Mouse (Mus musculus): Measurements from ENCODE around the gene Bnip2.

Gene Bnip2

DNA sequence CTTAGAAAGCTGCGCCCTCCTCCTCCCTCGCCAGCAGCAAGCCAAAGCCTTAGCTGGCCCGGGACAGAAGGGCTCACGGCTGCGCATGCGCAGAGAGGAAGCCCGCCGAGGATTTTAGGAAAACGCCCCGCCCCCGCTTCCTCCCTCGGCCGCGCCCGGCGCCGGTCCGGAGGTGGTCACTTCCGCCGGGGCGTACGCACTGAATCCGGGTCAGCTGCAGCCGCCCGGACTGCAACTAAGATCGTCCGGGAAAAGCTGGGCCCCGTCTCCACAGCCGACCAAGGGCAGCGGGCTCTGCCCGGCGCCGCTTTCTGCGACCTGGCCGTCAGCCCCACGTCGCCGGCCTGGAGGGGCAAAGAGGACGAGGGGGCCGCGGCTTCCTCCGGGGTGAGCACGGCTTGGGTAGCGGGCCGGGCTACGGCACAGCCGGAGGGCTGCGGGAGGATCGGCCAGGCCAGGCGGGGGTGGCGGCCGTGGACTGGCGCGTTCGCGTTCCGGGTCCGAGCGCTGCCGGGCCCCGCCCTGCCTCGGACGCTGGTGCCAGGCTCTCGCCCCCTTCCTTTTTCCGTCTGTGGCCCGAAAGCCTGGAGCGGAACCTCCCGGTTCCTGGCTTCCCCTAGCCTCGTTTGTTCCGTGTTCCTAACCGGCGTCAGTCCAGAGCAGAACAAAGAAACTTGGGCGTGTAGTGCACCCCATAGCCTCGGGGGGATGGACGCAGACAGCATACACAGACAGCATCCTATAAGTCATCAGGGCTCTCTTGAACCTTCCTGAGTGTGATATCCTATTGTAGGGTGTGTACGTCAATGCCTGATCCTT is at the start of gene Bnip2:
Gene Bnip2, plus strand, starts transcription at position 164 of the 819 bp plus-strand sequence.
- DNase-seq (ENCODE audit: low read depth, low spot score): peak; percentile 90

DNA sequence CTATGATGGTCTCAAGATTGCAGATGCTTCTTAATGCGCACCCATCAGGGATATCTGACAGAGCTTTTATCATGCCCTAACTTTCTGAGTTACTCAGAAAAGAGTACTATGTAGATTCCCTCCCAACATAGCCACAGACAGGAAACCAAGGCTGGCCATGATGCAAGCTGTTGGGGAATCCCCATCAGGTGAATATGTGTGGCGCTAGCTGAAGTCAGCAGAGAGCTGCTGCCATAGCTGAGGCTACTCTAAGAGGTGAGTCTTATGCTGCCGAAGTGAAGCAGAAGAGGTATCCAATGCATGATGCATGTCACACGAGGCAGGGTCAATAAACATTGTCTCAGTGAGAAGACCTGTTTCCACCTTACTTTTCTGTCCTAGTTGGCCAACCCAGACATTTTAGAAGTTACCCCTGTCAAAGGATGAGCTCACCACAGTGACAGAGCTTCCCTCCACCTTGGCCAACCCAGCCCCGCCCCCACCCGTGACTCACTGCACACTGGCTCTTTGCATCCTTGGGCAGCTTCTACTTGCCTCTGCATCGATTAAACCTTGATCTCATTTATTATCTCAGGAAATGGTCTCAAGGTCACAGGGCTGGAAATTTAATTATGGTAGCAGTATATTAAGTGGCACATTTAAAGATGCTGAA is 48.3 kb upstream of the Bnip2 start:
- no peak for DNase-seq (ENCODE audit: low read depth, low spot score)

DNA sequence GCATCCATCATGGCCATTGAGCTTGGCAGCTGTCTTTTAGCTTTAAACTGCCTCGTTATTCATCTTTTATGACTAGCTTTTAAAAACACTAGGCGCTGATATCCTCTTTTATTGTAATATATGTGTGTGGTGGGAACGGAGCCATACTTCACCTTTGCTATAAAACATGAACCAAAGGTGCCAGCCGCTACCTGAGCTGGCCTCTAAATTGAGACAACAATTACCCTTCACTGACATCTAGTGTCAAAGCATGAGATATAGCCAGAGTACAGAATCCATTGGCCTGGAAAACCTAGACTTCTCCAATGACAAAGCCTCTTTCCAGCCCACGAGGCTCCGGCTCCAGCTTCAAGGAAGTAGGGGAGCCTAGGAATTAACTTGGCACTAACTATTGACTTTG is 47.7 kb upstream of the Bnip2 start:
- DNase-seq (ENCODE audit: low read depth, low spot score): no peak

- DNase-seq (ENCODE audit: low read depth, low spot score): peak; percentile 53
Measured at GRCm38 (mm10) chr9:69948964-69949363, 40.3 kb upstream of the Bnip2 start.

DNA sequence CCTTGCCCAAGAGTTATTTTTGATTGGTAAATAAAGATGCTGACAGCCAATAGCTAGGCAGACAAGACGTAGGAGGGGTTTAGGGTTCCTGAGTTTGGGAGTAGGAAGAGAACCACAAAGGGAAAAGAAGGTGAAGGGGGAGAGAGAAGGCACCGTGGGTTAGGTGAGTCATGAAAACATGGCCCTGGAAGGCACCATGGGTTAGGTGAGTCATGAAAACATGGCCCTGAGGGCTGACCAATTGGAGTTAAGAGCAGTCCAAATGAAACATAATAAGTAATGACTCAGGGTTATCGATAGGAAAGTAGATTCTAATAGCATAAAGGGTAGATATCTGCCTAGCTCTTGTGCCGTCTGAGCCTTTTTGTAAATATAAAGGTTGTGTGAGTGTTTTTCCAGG is 39.6 kb upstream of the Bnip2 start:
- no peak for DNase-seq (ENCODE audit: low read depth, low spot score)

GRCm38 (mm10) chr9:69961007-69961406 is 28.3 kb upstream of the Bnip2 start:
- no peak for DNase-seq (ENCODE audit: low read depth, low spot score)

DNA sequence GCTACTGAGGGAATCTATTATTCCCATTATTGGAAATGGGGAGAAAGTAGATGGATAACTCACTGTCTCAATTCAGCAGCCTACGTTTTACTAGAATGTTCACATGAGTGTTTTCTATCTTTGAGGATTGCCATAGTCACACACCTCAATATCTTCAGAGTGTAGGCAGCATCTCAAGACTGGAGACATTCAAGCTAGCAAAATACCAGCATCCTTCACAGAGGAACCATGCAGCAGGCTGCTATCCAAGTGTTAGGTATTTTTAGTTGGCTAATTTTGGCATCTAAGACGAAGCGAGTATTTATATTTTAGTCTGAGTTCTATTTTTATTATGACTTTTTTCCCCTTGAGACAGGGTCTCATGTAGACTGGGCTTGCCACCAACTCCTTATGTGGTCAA is 24.9 kb upstream of the Bnip2 start:
- no peak for DNase-seq (ENCODE audit: low read depth, low spot score)

DNA sequence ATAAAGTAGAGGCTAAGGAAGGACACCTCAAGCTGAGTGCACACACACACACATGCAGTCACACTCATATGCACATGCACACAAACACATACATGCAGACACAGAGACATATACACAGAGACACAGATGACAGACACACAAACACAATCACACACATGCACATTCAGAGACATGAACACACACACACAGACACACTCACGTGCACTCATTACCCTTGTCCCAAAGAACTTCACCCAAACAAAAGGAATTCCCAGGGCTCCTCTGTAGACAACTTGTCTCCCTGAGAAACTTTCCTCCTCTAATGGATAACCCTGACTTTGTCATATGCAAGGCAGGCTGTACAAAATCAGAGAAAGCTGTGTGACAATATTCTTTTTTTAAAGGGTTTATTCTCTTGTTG is 3.7 kb upstream of the Bnip2 start:
- no peak for DNase-seq (ENCODE audit: low read depth, low spot score)

DNA sequence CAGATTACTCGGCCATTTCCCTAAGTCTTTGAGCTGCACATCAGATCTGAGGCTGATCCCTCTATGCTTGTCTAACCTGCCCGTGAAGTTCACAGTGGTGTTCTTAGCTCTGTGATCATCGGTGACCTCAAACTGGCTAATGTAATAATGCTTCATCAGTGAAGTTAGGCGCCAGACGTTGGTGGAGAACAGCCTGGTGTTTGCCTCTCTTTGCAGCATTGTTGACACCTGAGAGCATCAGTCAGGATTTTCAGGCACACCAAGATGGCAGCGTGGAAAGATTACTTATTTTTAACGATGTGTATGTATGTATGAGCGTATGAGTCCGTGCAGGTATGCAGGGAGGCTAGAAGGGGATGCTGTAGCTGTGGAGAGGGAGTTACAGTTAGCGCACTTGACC is 3.2 kb upstream of the Bnip2 start:
- DNase-seq (ENCODE audit: low read depth, low spot score): no peak

- no peak for DNase-seq (ENCODE audit: low read depth, low spot score)
Measured at GRCm38 (mm10) chr9:69986571-69986970, 2.7 kb upstream of the Bnip2 start.

- DNase-seq (ENCODE audit: low read depth, low spot score): no peak
Measured at GRCm38 (mm10) chr9:69987579-69987978, 1.7 kb upstream of the Bnip2 start.

- DNase-seq (ENCODE audit: low read depth, low spot score): no peak
Measured at GRCm38 (mm10) chr9:69988706-69989302, 462 bp upstream of the Bnip2 start.

GRCm38 (mm10) chr9:69990346-69990745 is 1.1 kb downstream of the Bnip2 start:
- DNase-seq (ENCODE audit: low read depth, low spot score): no peak

- DNase-seq (ENCODE audit: low read depth, low spot score): no peak
Measured at GRCm38 (mm10) chr9:69992841-69993277, 3.6 kb downstream of the Bnip2 start.

DNA sequence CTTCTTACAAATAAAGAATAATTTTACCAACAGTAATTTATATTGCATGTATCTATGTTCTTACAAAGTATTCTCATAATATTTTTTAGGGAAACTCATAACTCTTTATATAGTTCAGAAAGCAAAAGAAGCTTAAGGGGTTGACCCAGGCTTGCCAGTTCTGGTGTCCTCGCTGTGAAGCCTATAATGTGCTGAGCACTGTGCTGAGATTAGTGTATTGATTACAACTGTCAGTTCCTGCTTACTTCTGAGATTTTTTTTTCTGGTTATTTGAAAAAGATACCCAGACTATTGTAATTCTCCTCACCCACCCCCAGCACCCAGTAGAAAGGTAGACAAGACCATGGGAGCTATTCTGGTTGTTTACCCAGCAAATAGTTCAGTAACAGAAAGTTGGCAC is 4.2 kb downstream of the Bnip2 start:
- no peak for DNase-seq (ENCODE audit: low read depth, low spot score)

DNA sequence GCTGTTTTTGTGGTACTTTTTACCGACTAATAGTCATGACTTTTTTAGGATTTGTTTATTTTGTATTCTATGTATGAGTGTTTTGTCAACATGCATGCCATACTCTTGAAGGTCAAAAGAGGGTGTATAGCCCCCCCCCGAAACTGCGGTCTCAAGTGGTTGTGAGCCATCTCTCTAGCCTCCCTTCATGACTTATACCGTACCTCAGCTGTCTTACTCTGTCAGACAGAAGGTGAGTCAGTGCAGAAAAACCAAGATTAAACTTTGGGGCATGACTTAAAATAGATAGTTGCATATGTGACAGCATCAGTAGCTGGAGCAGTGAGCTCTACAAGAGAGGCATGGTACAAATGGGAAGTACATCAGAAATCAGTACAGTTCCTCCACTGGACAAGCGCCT is 5.3 kb downstream of the Bnip2 start:
- DNase-seq (ENCODE audit: low read depth, low spot score): no peak

GRCm38 (mm10) chr9:69999318-69999717 is 10.1 kb downstream of the Bnip2 start:
- no peak for DNase-seq (ENCODE audit: low read depth, low spot score)

DNA sequence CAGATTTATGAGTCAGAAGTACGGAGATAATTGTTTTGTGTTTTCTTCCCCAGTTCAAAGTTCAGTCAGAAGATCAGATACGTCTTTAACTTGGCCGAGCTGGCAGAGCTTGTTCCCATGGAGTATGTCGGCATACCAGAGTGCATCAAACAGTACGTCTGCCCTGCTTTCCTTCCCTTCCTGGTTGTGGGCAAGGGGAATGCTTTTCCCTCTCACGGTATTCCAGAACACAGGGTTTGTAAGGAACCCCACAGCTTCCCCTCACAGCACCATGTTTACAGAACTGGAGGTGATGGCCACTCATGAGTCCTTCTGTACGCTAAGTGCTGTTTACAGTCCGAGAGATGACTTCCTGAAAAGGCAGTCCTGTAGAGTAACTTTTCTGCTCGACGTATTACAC is 14.2 kb downstream of the Bnip2 start:
- no peak for DNase-seq (ENCODE audit: low read depth, low spot score)

GRCm38 (mm10) chr9:70006984-70007383 is 17.7 kb downstream of the Bnip2 start:
- no peak for DNase-seq (ENCODE audit: low read depth, low spot score)

DNA sequence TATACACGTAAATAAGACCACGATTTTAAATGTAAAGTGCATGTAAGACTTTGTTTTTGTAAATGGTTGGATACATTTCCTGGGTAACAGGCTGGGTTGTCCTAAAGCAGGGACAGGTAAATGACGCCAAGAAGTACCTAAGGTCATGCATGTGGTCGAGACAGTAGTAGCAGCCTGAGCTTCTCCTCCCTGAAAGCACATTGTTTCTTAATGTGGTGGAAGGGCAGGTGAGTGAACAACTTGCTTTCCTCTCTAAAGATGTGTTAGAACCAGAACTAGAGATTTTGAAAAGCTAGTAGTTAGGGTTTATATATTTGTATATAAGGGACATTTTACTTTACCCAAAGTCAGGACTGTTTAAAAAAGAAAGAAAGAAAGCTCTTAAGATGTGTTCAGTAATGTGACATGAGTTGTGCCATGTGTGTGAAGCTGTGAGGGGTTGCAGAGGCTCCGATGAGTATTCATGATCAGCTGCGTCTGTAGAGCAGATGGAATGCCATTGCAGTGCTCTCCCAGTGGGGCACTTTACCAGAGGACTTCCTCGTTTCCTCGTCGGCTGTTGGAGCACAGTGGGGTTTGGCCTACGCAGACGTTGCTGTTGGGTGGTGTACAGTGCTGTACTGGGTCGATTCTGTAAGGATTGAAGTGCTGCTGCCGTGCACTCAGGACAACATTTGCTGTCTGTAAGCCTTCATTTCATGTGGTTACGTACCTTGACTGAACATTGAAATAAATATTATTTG is 18.4 kb downstream of the Bnip2 start:
- DNase-seq (ENCODE audit: low read depth, low spot score): no peak

DNA sequence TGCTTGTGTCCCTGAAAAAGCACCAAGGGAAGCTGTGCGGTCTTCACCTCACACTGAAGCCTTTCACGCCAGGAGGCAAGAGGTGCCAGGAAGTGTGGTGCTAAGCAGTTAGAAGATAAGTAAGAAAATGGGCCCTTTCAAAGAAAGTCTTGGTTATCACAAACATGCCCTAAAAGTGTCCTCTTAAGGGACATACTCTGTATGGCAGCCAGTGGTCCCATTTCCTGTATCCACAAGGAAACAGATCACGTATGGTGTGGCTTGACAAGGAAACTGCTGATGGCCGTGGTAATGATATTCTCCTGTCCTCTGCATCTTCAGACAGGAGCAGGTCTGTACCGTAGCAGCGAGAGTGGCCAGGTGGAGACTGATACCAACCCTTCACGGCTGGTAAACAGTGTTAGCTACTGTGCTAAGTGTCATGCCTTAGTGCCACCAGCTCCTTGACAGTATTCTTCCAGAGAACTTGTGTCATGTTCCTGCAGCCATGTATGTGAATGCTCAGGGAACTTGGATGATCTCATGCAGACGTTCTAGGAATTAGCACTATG is 20.6 kb downstream of the Bnip2 start:
- DNase-seq (ENCODE audit: low read depth, low spot score): no peak
